ENCODE assay signal across 8 mouse cellular contexts in genomic region chr5:100919069-100919468, GRCm38 (mm10).
DNase-seq lines count a peak whose midpoint lies in the region; ATAC-seq lines count a peak whose summit lies in the region.

No protein-coding gene starts in this region.

- no peak overlapping the region for H3K4me3 ChIP-seq in heart, embryonic 10.5 days

- no peaks in the 10 kb centered on the region for H3K9me3 ChIP-seq in heart, embryonic 10.5 days

- H3K27ac ChIP-seq in heart, embryonic 10.5 days: no peak overlapping the region

- peaks cover 4% of the 10 kb centered on the region; the same call in 1 of the 2 replicates for H3K27me3 ChIP-seq in heart, embryonic 10.5 days (ENCODE audit: insufficient read depth, poor library complexity, severe bottlenecking)

- DNase-seq in heart, adult 8-10 months (ENCODE audit: low spot score): peak; percentile 53
- no peak for DNase-seq in heart, embryonic 10.5 days (ENCODE audit: low spot score)
- DNase-seq in 416B (ENCODE audit: low read depth) (peak; percentile 74), NIH3T3 (ENCODE audit: low read depth) (peak; percentile 87)
- DNase-seq in embryo, embryonic 10.5 days (ENCODE audit: low spot score): peak; percentile 90
- peak; percentile 85 for DNase-seq in induced T-regulatory cell, adult 2 months (ENCODE audit: low read depth)
- DNase-seq in lung, postnatal 36 days: peak; percentile 73

- no peak for ATAC-seq in erythroid progenitor cell, adult 5-6 weeks (replicated peaks; ENCODE audit: low FRiP score, poor library complexity, severe bottlenecking)

- no peaks in the 10 kb centered on the region for H3K36me3 ChIP-seq in heart, embryonic 10.5 days

- H3K4me1 ChIP-seq in heart, embryonic 10.5 days: no peaks in the 10 kb centered on the region

- WGBS in heart, embryonic 10.5 days: 19% methylated on average over 9 of the region's 9 CpGs
